Mouse (Mus musculus) hindbrain, embryonic 15.5 days (tissue): ENCODE data around the gene 1700003F12Rik. TPM values are rescaled to one million over a fixed set of nuclear protein-coding genes. Genes with fewer than 3 reads are reported as not detected.

Experiments used
- ATAC-seq: fragments of 200-750 bp; cut with Nextera tagmentation; 2 replicates; pipeline ENCODE4 v1.8.0; 2017; ENCODE audit warnings: low read depth, moderate number of reproducible peaks, moderate TSS enrichment; ENCODE audit not compliant: low FRiP score
- H3K27ac ChIP-seq: fragments of 300-500 bp; sonication (generic); replicated peaks from 2 replicates; pipeline ENCODE4 v1.5.1; 2015; ENCODE audit warnings: mild to moderate bottlenecking, inconsistent platforms
- H3K27me3 ChIP-seq: fragments of 300-500 bp; sonication (generic); 2 replicates; pipeline ENCODE4 v1.6.1; 2015; ENCODE audit warnings: control low read depth, inconsistent platforms
- H3K36me3 ChIP-seq: fragments of 300-500 bp; sonication (generic); 2 replicates; pipeline ENCODE4 v1.6.1; 2015; ENCODE audit warnings: control low read depth, inconsistent platforms
- H3K4me1 ChIP-seq: fragments of 300-500 bp; sonication (generic); replicated peaks from 2 replicates; pipeline ENCODE4 v1.6.1; 2015; ENCODE audit warnings: control low read depth, inconsistent platforms
- H3K4me2 ChIP-seq: fragments of 300-500 bp; sonication (generic); 2 replicates; pipeline ENCODE4 v1.6.1; 2015; ENCODE audit warnings: moderate library complexity, mild to moderate bottlenecking, inconsistent platforms
- H3K4me3 ChIP-seq: fragments of 300-500 bp; sonication (generic); 2 replicates; pipeline ENCODE4 v1.5.1; 2015; ENCODE audit warnings: mild to moderate bottlenecking, inconsistent platforms
- H3K9ac ChIP-seq: fragments of 300-500 bp; sonication (generic); 2 replicates; pipeline ENCODE4 v1.6.1; 2015; ENCODE audit warnings: inconsistent platforms
- H3K9me3 ChIP-seq: fragments of 300-500 bp; sonication (generic); 2 replicates; pipeline ENCODE4 v1.6.1; 2016; ENCODE audit warnings: control low read depth, inconsistent platforms
- WGBS: fragments of 180-500 bp; shearing (Covaris S2); methylation state at CpG from one replicate; pipeline ENCODE4 v1.1.7; 2015; 5-methylcytosine and 5-hydroxymethylcytosine counted together
- polyA plus RNA-seq: library from polyadenylated mRNA; unstranded; fragments of >200 nt; fragmentation: Nextera tagmentation; extraction: Ambion mirVana; gene quantifications from 2 replicates; pipeline ENCODE4 v1.2.1, GENCODE M21; 2015

Gene 1700003F12Rik
- polyA plus RNA-seq, 1 experiment from 2014 or later, result 2.7 TPM

DNA sequence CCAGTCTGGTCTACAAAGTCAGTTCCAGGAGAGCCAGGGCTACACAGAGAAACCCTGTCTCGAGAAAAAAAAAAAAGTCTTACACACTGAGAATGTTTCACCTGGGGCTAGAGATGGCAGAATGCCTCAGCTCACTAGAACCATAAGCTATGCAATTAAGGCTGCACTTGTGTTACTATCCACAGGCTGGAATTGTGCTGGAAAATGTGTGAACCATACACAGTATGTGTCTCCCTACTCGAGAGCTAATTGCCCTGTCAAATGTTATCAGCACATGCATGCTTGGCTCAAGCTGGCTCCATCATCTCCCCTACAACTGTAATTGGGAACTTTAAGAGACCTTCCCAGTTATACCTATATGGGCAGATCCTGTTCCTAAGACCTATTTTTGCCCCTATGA, 4.1 kb downstream of the 1700003F12Rik start:
- ATAC-seq, result no peak

GRCm38 (mm10) chr2:154551476-154551875, 4.6 kb downstream of the 1700003F12Rik start, which contains the start of gene Actl10:
Actl10 (plus strand) TSS chr2:154551776.
- Histone ChIP-seq H3K4me2 (peak within 1 kb of the TSS; percentile 36), H3K36me3 (no peaks in the 10 kb centered on the region), H3K4me1 (peaks cover 40% of the 10 kb centered on the region), H3K4me3 (no peak within 1 kb of the TSS), H3K9me3 (no peaks in the 10 kb centered on the region), H3K27me3 (peaks cover 10% of the 10 kb centered on the region), H3K27ac (peak within 1 kb of the TSS; percentile 49; the same call in 1 of the 2 replicates), H3K9ac (no peak within 1 kb of the TSS)
- no peak for ATAC-seq
- WGBS, result 85% methylated on average over 4 of the region's 4 CpGs

More for the DNA sequence above, 4.1 kb downstream of the 1700003F12Rik start:
- 76% methylated on average over 2 of the region's 2 CpGs for WGBS
- H3K4me2 ChIP-seq, result no peak overlapping the region
- H3K36me3 ChIP-seq, result no peaks in the 10 kb centered on the region
- no peak overlapping the region for H3K9ac ChIP-seq
- H3K4me3 ChIP-seq, result no peak overlapping the region
- H3K9me3 ChIP-seq, result no peaks in the 10 kb centered on the region
- H3K27me3 ChIP-seq, result peaks cover 10% of the 10 kb centered on the region
- H3K4me1 ChIP-seq, result peaks cover 40% of the 10 kb centered on the region
- no peak overlapping the region for H3K27ac ChIP-seq

GRCm38 (mm10) chr2:154551927-154552326, 5.0 kb downstream of the 1700003F12Rik start:
- no peaks in the 10 kb centered on the region for H3K9me3 ChIP-seq
- H3K27me3 ChIP-seq, result peaks cover 10% of the 10 kb centered on the region
- no peak overlapping the region for H3K9ac ChIP-seq
- 42% methylated on average over 21 of the region's 21 CpGs for WGBS
- peak overlapping the region; percentile 36 for H3K4me2 ChIP-seq
- H3K36me3 ChIP-seq, result no peaks in the 10 kb centered on the region
- H3K4me1 ChIP-seq, result peaks cover 41% of the 10 kb centered on the region
- 0 out of 2 replicates have a peak, but pooled peaks have one; percentile 3 for ATAC-seq
- H3K27ac ChIP-seq, result 0 out of 2 replicates have a peak overlapping the region, but pooled peaks have one; percentile 49
- no peak overlapping the region for H3K4me3 ChIP-seq

- H3K9me3 ChIP-seq, result no peaks in the 10 kb centered on the region
- H3K4me2 ChIP-seq, result peak overlapping the region; percentile 36
- peaks cover 10% of the 10 kb centered on the region for H3K27me3 ChIP-seq
- no peaks in the 10 kb centered on the region for H3K36me3 ChIP-seq
- H3K27ac ChIP-seq, result peak overlapping the region; percentile 49
- H3K4me3 ChIP-seq, result no peak overlapping the region
- no peak overlapping the region for H3K9ac ChIP-seq
- 23% methylated on average over 27 of the region's 27 CpGs for WGBS
- ATAC-seq, result peak; percentile 77
- peaks cover 47% of the 10 kb centered on the region for H3K4me1 ChIP-seq
Observed at GRCm38 (mm10) chr2:154552424-154552907, 5.6 kb downstream of the 1700003F12Rik start.

DNA sequence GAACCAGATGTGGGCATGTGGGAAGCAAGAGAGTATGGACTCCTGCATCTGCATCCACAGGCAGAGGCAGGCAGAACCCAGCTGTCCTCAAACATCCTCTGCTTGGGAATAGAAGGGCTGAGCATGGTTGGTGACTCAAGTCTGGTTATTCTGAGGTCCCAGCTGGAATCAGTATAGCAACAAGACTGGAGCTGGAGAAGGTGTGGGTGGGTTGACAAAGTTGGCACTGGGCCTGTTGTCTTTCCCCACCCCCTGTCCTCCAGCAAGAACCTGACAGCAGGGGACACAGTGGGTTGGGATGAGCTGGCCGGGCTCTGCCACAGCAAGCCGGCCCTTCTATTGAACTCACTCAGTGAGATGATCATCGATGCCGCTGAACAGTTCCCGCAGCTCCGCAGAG, 8.3 kb downstream of the 1700003F12Rik start:
- peaks cover 9% of the 10 kb centered on the region for H3K27me3 ChIP-seq
- no peak overlapping the region for H3K9ac ChIP-seq
- H3K4me1 ChIP-seq, result peaks cover 49% of the 10 kb centered on the region
- 63% methylated on average over 6 of the region's 6 CpGs for WGBS
- H3K27ac ChIP-seq, result no peak overlapping the region
- H3K9me3 ChIP-seq, result no peaks in the 10 kb centered on the region
- H3K36me3 ChIP-seq, result no peaks in the 10 kb centered on the region
- no peak for ATAC-seq
- no peak overlapping the region for H3K4me2 ChIP-seq
- no peak overlapping the region for H3K4me3 ChIP-seq

DNA sequence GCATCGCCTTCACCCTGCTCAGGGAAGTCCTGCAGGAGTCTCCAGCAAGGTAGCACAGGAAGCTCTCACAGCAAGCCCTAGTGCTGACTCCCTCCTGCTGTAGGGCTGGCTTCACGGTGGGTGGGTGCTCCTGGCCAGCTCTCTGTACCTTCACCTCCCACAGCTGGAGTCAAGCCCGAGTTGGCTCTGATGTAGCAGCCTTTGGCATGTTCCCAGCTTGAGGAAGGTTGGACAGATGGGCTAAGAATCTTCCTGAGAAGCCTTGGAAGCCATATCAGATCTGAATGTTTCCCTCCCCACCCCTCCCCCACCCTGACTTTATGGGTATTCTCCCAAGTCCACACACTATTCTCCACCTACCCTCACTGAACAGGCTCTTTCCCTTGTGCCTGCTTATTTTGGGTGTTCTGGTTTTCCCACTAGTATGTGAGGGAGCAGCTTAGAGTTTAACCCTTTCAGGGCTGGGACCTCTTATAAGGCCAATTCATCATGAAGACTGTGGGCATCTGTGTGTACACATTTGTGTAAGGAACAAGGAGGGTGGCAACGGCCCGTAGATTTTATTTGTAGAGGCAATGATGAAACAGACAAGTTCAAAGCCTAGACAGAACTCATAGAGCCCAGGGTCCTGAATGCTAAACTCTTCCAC, 10.4 kb downstream of the 1700003F12Rik start:
- no peak for ATAC-seq
- Histone ChIP-seq H3K4me3 (0 out of 2 replicates have a peak overlapping the region, but pooled peaks have one; percentile 48), H3K27me3 (no peaks in the 10 kb centered on the region), H3K4me1 (peaks cover 39% of the 10 kb centered on the region), H3K4me2 (peak overlapping the region; percentile 87), H3K9me3 (no peaks in the 10 kb centered on the region), H3K36me3 (no peaks in the 10 kb centered on the region), H3K27ac (0 out of 2 replicates have a peak overlapping the region, but pooled peaks have one; percentile 43), H3K9ac (no peak overlapping the region)
- WGBS, result 59% methylated on average over 5 of the region's 5 CpGs

DNA sequence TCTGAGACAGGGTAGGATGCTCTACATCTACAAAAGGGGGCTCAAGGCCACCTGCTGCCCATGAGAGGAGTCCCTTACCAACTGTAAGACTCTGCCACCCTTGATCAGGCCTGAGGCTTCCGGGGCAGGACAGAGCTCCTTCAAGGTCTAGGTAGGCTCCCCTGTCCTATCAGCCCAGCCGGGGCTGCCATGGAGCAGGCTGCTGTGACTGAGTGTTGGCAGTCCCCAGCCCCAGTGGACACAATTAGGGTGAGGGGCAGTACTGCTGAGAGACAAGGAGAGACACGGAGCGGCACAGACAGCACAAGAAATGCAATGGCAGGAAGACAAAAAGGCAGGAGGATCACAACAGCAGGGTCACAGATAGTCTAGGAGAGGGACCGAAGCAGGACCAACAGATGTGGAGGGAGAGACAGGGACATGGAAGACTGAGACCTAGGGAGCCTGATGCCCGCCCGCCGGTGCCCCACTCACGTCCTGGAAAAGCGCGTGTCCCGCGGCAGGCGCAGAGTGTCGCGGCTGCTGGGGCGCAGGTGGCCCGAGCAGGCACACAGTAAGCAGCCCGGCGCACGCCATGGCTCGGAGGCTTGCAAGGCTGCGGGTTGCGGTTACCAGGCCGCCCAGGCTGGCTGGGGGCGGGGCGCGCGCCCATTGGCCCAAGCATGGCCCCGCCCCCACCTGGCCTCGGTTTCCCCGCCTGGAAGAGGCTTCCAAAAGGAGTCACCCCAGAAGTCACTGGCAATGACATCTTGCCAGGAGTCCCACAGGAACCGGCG, 11.6 kb downstream of the 1700003F12Rik start, which contains the start of gene Necab3:
TSS of gene Necab3 (minus strand) at position 627 of the 776 bp plus-strand sequence.
- Histone ChIP-seq H3K9me3 (no peaks in the 10 kb centered on the region), H3K36me3 (no peaks in the 10 kb centered on the region), H3K4me1 (peaks cover 32% of the 10 kb centered on the region), H3K4me2 (peak within 1 kb of the TSS; percentile 87), H3K27me3 (no peaks in the 10 kb centered on the region), H3K4me3 (peak within 1 kb of the TSS; percentile 48), H3K9ac (peak within 1 kb of the TSS; percentile 55), H3K27ac (peak within 1 kb of the TSS; percentile 37; the same call in 1 of the 2 replicates)
- WGBS, result 3% methylated on average over 33 of the region's 34 CpGs
- peak; percentile 81 for ATAC-seq

DNA sequence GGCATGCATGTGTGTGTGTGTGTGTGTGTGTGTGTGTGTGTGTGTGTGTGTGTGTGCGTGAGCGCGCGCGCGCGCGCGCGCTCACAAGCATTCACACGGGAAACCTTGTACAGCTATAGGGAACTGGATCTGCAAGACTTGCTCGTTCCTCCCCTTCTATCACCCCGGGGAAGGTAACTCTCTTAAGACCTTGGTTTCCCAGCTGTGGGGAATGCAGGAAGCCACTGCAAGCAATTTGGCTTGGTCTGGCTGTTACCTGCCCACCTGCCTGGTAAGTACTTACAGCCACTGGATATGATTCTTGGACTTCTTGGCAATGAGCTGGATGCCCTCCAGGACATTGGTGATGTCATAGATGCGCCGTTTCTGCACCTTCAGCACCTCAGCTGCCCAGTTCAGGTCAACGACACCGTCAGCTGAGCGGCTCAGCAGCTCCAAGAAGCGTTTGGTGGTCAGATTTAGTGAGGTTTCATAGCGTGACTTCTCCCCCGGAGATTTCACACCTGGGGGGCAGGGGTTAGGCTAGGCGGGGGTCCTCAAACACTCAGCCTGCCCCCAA, 16.8 kb downstream of the 1700003F12Rik start:
- Histone ChIP-seq H3K27me3 (no peaks in the 10 kb centered on the region), H3K4me2 (no peak overlapping the region), H3K4me3 (no peak overlapping the region), H3K36me3 (no peaks in the 10 kb centered on the region), H3K9ac (no peak overlapping the region), H3K27ac (no peak overlapping the region), H3K9me3 (no peaks in the 10 kb centered on the region), H3K4me1 (peaks cover 11% of the 10 kb centered on the region)
- no peak for ATAC-seq
- WGBS, result 91% methylated on average over 21 of the region's 22 CpGs

DNA sequence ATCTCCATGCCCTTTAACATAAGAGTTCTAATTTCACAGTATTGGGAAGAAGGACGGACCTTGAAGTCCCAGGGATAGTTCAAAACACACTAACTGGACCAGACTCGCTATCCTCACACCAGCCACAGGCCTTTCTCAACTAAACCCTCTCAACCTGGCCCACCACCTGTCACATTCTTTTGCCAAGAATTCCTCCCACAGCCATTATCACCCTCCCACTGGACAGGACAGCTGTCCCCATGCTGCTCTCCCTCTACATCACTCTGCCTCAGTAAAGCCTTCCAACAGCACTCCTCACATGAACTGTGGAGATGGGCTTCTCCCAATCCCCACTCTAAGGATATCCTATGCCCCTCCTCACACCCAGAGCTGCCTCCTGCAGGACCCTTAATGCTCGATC, 18.7 kb downstream of the 1700003F12Rik start:
- no peak overlapping the region for H3K4me3 ChIP-seq
- H3K9me3 ChIP-seq, result no peaks in the 10 kb centered on the region
- H3K27me3 ChIP-seq, result no peaks in the 10 kb centered on the region
- H3K4me1 ChIP-seq, result peaks cover 15% of the 10 kb centered on the region
- no peaks in the 10 kb centered on the region for H3K36me3 ChIP-seq
- H3K27ac ChIP-seq, result no peak overlapping the region
- no peak overlapping the region for H3K9ac ChIP-seq
- no peak overlapping the region for H3K4me2 ChIP-seq
- ATAC-seq, result no peak
- WGBS, result 73% methylated on average over 3 of the region's 3 CpGs

- Histone ChIP-seq H3K9me3 (no peaks in the 10 kb centered on the region), H3K27ac (no peak overlapping the region), H3K4me1 (peaks cover 19% of the 10 kb centered on the region), H3K4me2 (0 out of 2 replicates have a peak overlapping the region, but pooled peaks have one; percentile 2), H3K9ac (no peak overlapping the region), H3K36me3 (no peaks in the 10 kb centered on the region), H3K27me3 (no peaks in the 10 kb centered on the region), H3K4me3 (no peak overlapping the region)
- WGBS, result 46% methylated on average over 8 of the region's 8 CpGs
- no peak for ATAC-seq
Observed at GRCm38 (mm10) chr2:154566641-154567040, 19.8 kb downstream of the 1700003F12Rik start.

- no peak overlapping the region for H3K4me3 ChIP-seq
- H3K4me1 ChIP-seq, result peaks cover 19% of the 10 kb centered on the region
- H3K36me3 ChIP-seq, result no peaks in the 10 kb centered on the region
- whole genome bisulfite sequencing, result 64% methylated on average over 2 of the region's 2 CpGs
- 0 out of 2 replicates have a peak overlapping the region, but pooled peaks have one; percentile 66 for H3K27ac ChIP-seq
- no peaks in the 10 kb centered on the region for H3K27me3 ChIP-seq
- H3K4me2 ChIP-seq, result peak overlapping the region; percentile 94
- no peak for ATAC-seq
- no peaks in the 10 kb centered on the region for H3K9me3 ChIP-seq
- H3K9ac ChIP-seq, result no peak overlapping the region
Observed at GRCm38 (mm10) chr2:154567766-154568165, 20.9 kb downstream of the 1700003F12Rik start.
